Mouse (Mus musculus) left cerebral cortex, postnatal 10 days (tissue): ENCODE results near the gene Ankmy2. TPM values are rescaled to one million over a fixed set of nuclear protein-coding genes. Genes with fewer than 3 reads are reported as not detected.

Experiments
- DNase-seq, 2 experiments: peaks; one replicate each; pipeline ENCODE4 v3.0.0; 2021 to 2022; ENCODE audit warnings: low spot score in 2 of 2, mixed read lengths in 1 of 2; ENCODE audit errors: extremely low spot score in 1 of 2
- intact Hi-C: fragments of 180-260 bp; cut with DNase I; formaldehyde crosslinking; loops from one replicate; pipeline ENCODE4 v1.15.1; 2025
- total RNA-seq, 2 experiments: library from RNA; stranded (reverse); gene quantifications; 2 replicates each; pipeline ENCODE4 v1.2.3; 2021

Gene Ankmy2
- total RNA-seq, result 10 to 100 TPM; 58.9 to 60.0 TPM

- intact Hi-C loops, result loop anchor here (5.0 kb wide), 2 partner anchors 54 to 114 kb away; partner anchors contain the start of gene Tspan13
- peak; percentile 86 to 98 for DNase-seq
Measured at GRCm38 (mm10) chr12:36156637-36157303, at the start of gene Ankmy2. Gene Ankmy2 (plus strand): TSS chr12:36157114.

GRCm38 (mm10) chr12:36108442-36108841 lies 48.5 kb upstream of the Ankmy2 start:
- no peak for DNase-seq
- intact Hi-C loops, result no loop called here

- DNase-seq, result no peak
Measured at GRCm38 (mm10) chr12:36110457-36110856, 46.5 kb upstream of the Ankmy2 start.

GRCm38 (mm10) chr12:36111110-36111509 lies 45.8 kb upstream of the Ankmy2 start:
- intact Hi-C loops, result loop anchor here (5.0 kb wide), 1 partner anchor 214 kb away; no protein-coding TSS in a partner anchor
- DNase-seq, result no peak

More at GRCm38 (mm10) chr12:36110457-36110856, 46.5 kb upstream of the Ankmy2 start:
- intact Hi-C loops, result loop anchor here (5.0 kb wide), 1 partner anchor 213 kb away; no protein-coding TSS in a partner anchor

GRCm38 (mm10) chr12:36112081-36112480 lies 44.8 kb upstream of the Ankmy2 start:
- no peak for DNase-seq
- intact Hi-C loops, result loop anchor here (5.0 kb wide), 1 partner anchor 215 kb away; no protein-coding TSS in a partner anchor

- intact Hi-C loops, result no loop called here
Measured at GRCm38 (mm10) chr12:36117161-36117560, 39.8 kb upstream of the Ankmy2 start.

GRCm38 (mm10) chr12:36119244-36119643 lies 37.7 kb upstream of the Ankmy2 start:
- DNase-seq, result no peak
- intact Hi-C loops, result no loop called here

More at GRCm38 (mm10) chr12:36117161-36117560, 39.8 kb upstream of the Ankmy2 start:
- DNase-seq, result no peak

GRCm38 (mm10) chr12:36126049-36126448 lies 30.9 kb upstream of the Ankmy2 start:
- intact Hi-C loops, result no loop called here

GRCm38 (mm10) chr12:36129826-36130225 lies 27.1 kb upstream of the Ankmy2 start:
- intact Hi-C loops, result no loop called here

More at GRCm38 (mm10) chr12:36126049-36126448, 30.9 kb upstream of the Ankmy2 start:
- no peak for DNase-seq

GRCm38 (mm10) chr12:36132254-36132653 lies 24.7 kb upstream of the Ankmy2 start:
- intact Hi-C loops, result no loop called here
- DNase-seq, result no peak

More at GRCm38 (mm10) chr12:36129826-36130225, 27.1 kb upstream of the Ankmy2 start:
- DNase-seq, result no peak

- intact Hi-C loops, result no loop called here
Measured at GRCm38 (mm10) chr12:36132668-36133067, 24.2 kb upstream of the Ankmy2 start.

GRCm38 (mm10) chr12:36133547-36133946 lies 23.4 kb upstream of the Ankmy2 start:
- intact Hi-C loops, result no loop called here
- DNase-seq, result no peak

More at GRCm38 (mm10) chr12:36132668-36133067, 24.2 kb upstream of the Ankmy2 start:
- DNase-seq, result no peak

- DNase-seq, result no peak
- intact Hi-C loops, result no loop called here
Measured at GRCm38 (mm10) chr12:36134111-36134510, 22.8 kb upstream of the Ankmy2 start.

GRCm38 (mm10) chr12:36135409-36135808 lies 21.5 kb upstream of the Ankmy2 start:
- intact Hi-C loops, result no loop called here
- DNase-seq, result no peak

GRCm38 (mm10) chr12:36136285-36136684 lies 20.6 kb upstream of the Ankmy2 start:
- DNase-seq, result no peak
- intact Hi-C loops, result no loop called here

GRCm38 (mm10) chr12:36137192-36137591 lies 19.7 kb upstream of the Ankmy2 start:
- intact Hi-C loops, result no loop called here
- no peak for DNase-seq

- intact Hi-C loops, result no loop called here
- peak; percentile 23 to 47 for DNase-seq
Measured at GRCm38 (mm10) chr12:36140401-36140800, 16.5 kb upstream of the Ankmy2 start.

GRCm38 (mm10) chr12:36146230-36147011 lies 10.5 kb upstream of the Ankmy2 start:
- intact Hi-C loops, result no loop called here

GRCm38 (mm10) chr12:36150265-36150664 lies 6.6 kb upstream of the Ankmy2 start:
- DNase-seq, result no peak
- intact Hi-C loops, result no loop called here

More at GRCm38 (mm10) chr12:36146230-36147011, 10.5 kb upstream of the Ankmy2 start:
- DNase-seq, result no peak

- no peak for DNase-seq
- intact Hi-C loops, result no loop called here
Measured at GRCm38 (mm10) chr12:36150737-36151136, 6.2 kb upstream of the Ankmy2 start.
